Mouse (Mus musculus) gastrocnemius, postnatal 25 days (tissue): ENCODE results near the gene Mettl8. TPM values are rescaled to one million over a fixed set of nuclear protein-coding genes. Genes with fewer than 3 reads are reported as not detected.
A peak's percentile ranks its signal among the peaks of the same experiment; 100 is the strongest.

Experiments
- DNase-seq: peaks from one replicate; pipeline ENCODE4 v3.0.0; 2022
- long read RNA-seq, 2 experiments: library from polyadenylated mRNA; stranded (forward); transcript quantifications; one replicate each; pipeline ENCODE4 v2.0.0; 2021
- total RNA-seq, 2 experiments: library from RNA; stranded (reverse); gene quantifications; 1 replicate in 1 of 2; 2 replicates in 1 of 2; pipeline ENCODE4 v1.2.3; 2021

The Mettl8 gene
- total RNA-seq, result 1 to 10 TPM; 5.8 to 6.1 TPM
- long read RNA-seq, experiment 1, transcript Mettl8-204 (10 exons, 2,347 nt), result major isoform, 10 of 14 reads
- long read RNA-seq, experiment 1, partial matches to known transcripts, result 1 of 14 reads
- long read RNA-seq, experiment 1, other reads (novel, unspliced or antisense), result 3 of 14 reads
- long read RNA-seq, experiment 2, transcript Mettl8-204 (10 exons, 2,347 nt), result major isoform, 13 of 20 reads
- long read RNA-seq, experiment 2, partial matches to known transcripts, result 0 of 20 reads
- long read RNA-seq, experiment 2, other reads (novel, unspliced or antisense), result 7 of 20 reads

GRCm38 (mm10) chr2:71055300-71056114 is at the start of gene Mettl8, which contains the start of gene Dcaf17:
Gene Mettl8 (minus strand): TSS chr2:71055583.
Gene Dcaf17 (plus strand): TSS chr2:71055328.
- DNase-seq, result peak; percentile 92

- no peak for DNase-seq
Measured at GRCm38 (mm10) chr2:71104696-71105095, 49.3 kb upstream of the Mettl8 start.

- DNase-seq, result no peak
Measured at GRCm38 (mm10) chr2:71103292-71103680, 47.9 kb upstream of the Mettl8 start.

- DNase-seq, result no peak
Measured at GRCm38 (mm10) chr2:71102621-71103291, 47.4 kb upstream of the Mettl8 start.

GRCm38 (mm10) chr2:71096170-71096569 is 40.8 kb upstream of the Mettl8 start:
- no peak for DNase-seq

GRCm38 (mm10) chr2:71090660-71091445 is 35.5 kb upstream of the Mettl8 start:
- no peak for DNase-seq

GRCm38 (mm10) chr2:71089766-71090165 is 34.4 kb upstream of the Mettl8 start:
- DNase-seq, result no peak

GRCm38 (mm10) chr2:71083454-71084193 is 28.2 kb upstream of the Mettl8 start:
- DNase-seq, result no peak

GRCm38 (mm10) chr2:71082416-71082815 is 27.0 kb upstream of the Mettl8 start:
- no peak for DNase-seq

- DNase-seq, result no peak
Measured at GRCm38 (mm10) chr2:71073828-71074227, 18.4 kb upstream of the Mettl8 start.

GRCm38 (mm10) chr2:71073330-71073729 is 17.9 kb upstream of the Mettl8 start:
- DNase-seq, result no peak

GRCm38 (mm10) chr2:71071601-71072000 is 16.2 kb upstream of the Mettl8 start:
- no peak for DNase-seq

- no peak for DNase-seq
Measured at GRCm38 (mm10) chr2:71056115-71056835, 892 bp upstream of the Mettl8 start.

- no peak for DNase-seq
Measured at GRCm38 (mm10) chr2:71054716-71055115, 667 bp downstream of the Mettl8 start.

GRCm38 (mm10) chr2:71050511-71050910 is 4.9 kb downstream of the Mettl8 start:
- no peak for DNase-seq

- no peak for DNase-seq
Measured at GRCm38 (mm10) chr2:71048896-71049295, 6.5 kb downstream of the Mettl8 start.

GRCm38 (mm10) chr2:71046751-71047320 is 8.5 kb downstream of the Mettl8 start:
- no peak for DNase-seq

GRCm38 (mm10) chr2:71046151-71046550 is 9.2 kb downstream of the Mettl8 start:
- DNase-seq, result no peak

GRCm38 (mm10) chr2:71039522-71040121 is 15.8 kb downstream of the Mettl8 start:
- peak; percentile 63 for DNase-seq

- no peak for DNase-seq
Measured at GRCm38 (mm10) chr2:71037447-71037846, 17.9 kb downstream of the Mettl8 start.
